Mouse (Mus musculus) retina, adult 2 months (tissue): ENCODE measurements at regions not wholly inside any gene's neighbourhood (a gene's known extent, or its start where the extent isn't known, plus 50 kb on each side); places are given as distances from the start of the nearest gene placed in this dataset.

Experiments
- DNase-seq: peaks from one replicate; pipeline ENCODE4 v3.0.0-alpha.2; 2012; ENCODE audit warnings: low read depth, low spot score

DNA sequence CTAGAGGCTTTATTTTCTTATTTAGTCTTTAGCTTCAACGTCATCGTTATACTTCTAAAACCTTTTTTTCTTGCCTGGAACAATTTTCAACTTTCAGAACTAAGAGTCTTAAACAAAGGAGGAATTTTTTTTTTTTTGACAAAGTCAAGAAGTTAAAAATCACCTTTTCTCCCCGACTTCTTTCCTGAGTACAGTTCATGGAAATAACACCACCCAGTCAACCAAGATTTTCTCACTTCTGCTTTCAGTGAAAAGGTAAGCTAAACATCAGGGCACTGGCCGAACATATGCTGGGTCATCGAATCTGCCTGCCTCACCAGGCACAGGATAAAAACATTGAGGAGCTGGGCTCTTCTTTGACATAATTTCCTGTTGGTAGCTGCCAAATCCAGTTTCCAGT lies 277.4 kb upstream of the Actbl2 start:
- no peak for DNase-seq

DNA sequence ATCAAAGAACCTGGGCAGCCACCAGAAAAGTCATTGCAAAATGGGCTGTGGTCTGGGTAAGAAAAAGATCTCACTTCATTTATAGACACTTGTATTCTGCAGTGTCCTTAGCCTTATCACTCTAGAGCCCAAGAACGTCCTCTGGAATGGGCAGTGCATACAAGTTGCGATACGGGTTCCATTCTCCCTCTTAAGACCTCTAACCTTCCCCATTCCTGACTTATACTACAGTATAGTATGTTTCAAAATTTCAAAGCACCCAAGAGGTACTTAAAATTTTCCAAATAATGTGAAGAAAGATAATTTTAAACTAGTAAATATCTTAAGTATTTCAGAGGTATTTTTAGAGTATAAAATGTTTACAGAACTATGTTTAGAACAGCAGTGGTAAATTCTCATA lies 276.8 kb upstream of the Actbl2 start:
- DNase-seq, result no peak

DNA sequence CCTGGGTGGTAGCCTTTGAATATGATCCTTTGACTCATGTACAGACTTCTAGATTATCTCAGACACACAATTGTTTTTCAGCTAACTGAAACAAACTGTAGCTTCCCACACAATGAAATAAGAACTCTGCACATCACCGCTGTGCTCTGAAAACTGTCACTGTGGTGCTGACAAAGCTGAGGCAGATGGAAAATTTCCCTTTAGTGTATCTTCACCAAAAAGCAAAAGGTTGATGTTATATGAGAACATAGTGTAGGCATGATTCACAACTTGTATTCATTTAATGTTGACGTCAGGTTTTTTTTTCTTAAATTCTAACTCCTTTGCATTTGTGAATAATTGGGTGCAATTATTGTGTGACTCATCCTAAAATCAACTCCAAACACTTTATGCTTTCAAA lies 264.1 kb upstream of the Actbl2 start:
- DNase-seq, result no peak

DNA sequence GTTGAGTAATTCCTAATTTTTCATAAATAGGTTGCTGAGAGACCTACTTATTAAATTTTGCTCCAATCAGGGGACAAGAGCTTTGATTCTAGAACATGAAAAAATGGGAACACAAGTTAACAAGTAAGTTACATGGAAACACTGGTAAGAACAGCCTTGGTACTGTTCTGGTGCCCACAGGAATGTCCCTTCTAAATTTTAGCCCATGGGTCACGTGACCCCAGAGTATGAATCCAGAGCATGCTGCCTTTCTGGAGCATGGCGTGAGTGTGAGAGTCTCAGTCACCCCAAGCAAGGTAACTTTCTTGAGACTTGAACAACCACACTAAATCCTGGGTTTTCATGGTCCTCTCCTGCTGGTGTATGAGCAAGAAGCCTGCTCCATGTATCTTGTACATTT lies 263.7 kb upstream of the Actbl2 start:
- DNase-seq, result no peak

DNA sequence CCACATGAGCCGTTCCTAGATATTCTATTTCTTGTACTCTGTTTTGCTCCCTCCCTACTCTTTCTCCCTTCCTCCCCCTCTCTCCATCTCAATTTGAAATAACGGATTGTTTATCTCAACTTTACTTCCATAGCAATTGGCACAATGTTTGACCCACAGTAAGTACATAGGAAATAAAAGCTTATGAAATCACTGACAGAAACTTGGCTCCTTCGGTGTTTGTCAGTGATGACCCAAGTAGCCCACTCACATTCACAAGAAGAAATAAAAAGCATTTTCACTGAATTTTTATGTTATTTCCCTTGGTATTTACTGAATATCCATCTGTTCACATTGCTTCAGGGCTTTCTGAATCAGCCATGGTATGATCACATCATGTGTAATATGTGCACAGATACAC lies 260.2 kb upstream of the Actbl2 start:
- DNase-seq, result no peak

DNA sequence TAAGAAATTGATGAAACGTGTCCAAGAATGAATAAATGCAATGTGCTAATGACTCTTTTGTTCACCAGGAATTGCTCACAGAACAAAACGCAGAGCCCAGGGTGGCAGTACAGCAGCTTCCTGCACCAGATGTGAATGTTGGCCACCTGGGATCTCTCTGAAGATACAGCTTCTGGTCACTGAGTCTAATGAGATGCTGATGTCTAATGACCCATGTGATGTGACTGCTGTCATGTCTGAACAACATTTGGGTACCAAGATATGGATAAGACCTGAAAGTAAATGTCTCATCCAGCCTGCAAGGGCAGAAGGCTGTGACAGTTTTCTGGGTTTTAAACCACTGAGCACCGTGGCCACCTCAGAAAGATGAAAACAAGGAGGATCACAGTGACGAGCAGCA lies 252.1 kb upstream of the Actbl2 start:
- DNase-seq, result no peak

DNA sequence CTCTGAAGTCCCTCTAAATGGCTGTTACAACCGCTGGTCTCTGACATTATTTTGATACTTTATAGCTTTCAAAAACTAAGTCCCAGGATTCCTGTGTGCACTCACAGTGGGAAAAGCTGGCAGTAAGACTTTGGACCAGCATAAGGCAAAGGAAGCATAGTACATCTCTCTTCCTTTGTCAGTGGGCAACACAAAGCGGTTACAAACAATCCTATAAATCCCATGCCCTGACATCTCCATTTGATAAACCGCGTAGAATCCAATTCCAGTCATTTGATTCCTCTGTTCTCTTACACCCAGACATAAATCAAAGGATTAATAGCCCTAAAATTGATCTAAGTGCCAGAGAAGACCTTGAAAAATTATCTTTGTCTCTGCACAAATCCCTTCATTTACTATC lies 240.7 kb upstream of the Actbl2 start:
- no peak for DNase-seq

DNA sequence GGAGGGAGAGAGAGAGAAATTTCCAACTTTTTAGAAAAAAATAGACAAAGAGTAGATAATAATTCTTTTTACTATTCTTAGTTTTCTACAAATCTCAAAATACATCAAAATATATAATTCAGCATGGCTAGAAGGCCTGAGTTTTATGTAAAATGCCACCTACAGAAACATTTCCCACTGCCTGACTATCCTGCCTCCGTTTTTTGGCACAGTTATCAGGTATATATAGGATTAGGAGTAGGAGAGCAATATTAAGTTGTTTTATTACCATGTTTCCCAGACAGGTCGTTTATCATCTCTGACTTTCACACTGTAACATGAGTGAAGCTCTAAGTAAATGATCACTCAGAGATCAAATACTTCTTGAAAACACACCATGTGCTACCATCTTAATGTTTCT lies 224.7 kb upstream of the Actbl2 start:
- DNase-seq, result no peak

DNA sequence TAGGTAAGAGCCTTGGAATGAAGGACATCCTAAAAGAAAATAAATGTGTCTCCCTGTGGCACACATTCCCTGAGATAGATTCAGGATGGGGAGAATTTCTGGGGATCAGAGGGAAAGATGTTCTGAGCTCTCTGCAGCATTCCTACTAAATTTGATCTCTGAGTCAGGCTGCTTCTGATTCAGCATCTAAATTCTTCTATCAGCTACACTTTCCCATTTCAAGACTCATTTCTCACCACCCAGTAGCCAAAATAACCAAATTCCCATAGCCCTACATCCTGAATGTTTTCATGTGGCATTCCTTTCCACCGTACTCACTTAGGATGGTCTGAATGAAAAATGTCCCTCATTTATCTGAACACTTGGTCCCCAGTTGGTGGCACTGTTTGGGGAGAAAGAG lies 223.2 kb upstream of the Actbl2 start:
- DNase-seq, result no peak

DNA sequence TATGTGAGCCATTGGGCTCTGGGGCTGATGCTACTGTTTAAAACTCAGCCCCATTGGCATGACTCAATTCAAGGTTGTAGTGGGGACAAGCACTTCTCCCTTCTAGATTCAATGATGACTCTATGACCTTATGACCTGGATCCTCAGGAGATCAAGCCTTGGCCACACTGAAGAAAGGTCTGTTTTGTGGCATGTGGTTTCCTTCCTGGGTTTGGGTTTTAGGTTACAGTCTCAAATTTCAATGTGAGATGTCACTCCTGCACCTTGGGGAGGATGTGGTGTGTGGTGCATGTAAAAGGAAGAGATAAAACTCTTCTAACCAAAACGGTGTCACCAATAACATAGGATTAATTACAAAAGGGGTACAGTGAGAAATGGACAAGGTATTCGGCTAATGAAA lies 211.2 kb upstream of the Actbl2 start:
- DNase-seq, result no peak

DNA sequence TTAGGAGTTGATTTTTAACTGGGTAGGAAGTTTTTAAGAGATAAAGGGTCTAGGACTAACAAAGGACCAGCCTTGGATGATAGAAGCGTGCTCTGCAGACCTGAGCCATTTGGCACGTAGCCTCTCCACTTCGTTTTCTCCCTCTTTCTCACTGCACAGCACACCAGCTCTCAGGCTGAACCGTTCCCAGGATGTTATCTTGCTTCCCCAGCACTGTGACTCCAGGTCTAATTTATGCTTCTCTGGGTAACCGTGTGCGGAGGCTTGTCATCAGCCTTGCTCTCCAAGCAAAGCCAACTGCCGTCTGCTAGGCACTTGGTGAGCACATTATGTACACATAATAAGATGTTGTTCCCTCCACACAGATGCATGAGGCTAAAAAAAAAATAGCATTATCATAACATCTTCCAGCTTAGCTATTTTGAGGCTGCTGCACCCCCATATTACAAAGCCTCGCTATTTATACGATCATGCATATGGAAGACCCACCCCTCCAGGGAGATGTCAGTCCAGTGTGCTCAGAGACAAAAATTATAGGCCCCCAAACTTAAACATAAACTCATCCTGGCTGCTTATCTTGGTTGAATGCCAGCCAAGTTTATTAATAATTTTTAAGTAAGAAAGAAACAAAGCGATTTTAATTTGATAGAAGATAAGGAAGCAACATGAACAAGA lies 210.3 kb upstream of the Actbl2 start:
- DNase-seq, result no peak

DNA sequence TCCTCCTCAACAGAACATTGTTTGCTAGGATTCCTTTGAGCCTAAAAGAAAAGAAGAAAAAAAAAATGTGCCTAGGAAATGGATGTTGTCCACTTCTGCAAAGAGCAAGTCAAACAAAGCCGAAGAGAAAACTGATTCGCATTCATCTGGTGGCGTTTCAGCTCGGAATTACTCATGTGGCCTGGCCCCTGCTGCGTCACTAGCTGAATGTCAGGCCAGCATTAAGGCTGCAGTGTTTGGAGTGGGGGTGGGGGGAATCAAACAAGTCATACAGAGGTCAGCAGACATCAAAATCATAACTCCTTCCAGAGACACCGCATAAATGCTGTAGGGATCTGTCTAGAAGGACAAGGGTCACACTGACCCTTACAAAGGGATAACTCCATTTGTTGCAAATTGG lies 204.7 kb upstream of the Actbl2 start:
- DNase-seq, result no peak

DNA sequence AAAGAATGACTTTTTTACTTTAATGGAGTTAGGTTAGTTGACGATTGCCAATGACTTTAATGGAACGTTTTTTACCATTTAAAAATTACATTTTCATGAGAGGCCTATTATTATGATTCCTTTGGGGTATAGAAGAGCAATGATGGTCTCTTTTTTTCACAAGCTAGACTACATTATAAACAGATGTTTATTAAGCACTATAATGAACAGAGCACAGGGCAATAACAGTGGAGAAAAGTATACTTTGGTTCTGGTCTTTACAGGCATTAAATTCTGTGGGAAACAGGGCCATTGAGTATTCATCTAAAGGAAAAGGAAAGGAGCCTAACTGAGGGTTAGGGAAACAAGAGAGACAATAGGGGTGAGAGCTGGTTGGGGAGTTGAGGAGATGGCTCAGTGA lies 199.0 kb upstream of the Actbl2 start:
- DNase-seq, result no peak

DNA sequence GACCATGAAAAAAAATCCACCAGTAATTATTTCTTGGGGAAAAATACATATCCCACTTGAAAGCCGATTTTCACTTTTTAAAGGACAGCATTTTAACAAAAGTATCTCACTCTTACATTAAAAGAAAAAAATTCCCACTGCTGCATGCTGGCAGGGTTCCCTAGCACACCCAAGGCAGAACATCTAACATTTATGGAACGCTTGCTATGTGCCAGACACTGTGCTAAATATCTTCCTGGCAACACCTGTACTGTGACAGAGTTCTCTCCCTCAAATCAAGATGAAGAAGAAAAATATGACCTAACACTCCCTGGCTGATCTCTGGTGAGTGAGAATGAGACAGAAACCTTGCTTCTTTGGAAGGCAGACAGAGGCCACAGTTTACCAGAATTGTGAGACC lies 167.1 kb upstream of the Actbl2 start:
- no peak for DNase-seq

DNA sequence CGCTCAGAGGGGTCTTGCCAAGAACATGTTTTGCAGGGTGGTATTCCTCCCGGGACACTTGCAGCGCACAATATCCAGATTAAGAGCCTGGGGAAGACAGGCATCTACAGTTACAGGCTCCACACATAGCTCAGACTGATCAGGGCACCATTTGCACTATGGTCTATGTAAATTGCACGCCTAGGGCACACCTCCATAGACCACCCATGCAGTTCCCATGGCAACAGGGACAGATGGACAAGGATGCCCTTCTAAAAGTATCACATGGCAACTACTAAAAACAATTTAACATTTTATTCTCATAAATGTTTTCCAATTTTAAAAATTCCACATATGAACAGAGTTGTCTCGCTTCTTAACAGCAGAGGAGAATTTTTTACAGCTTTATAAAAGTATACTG lies 158.7 kb upstream of the Actbl2 start:
- DNase-seq, result no peak

DNA sequence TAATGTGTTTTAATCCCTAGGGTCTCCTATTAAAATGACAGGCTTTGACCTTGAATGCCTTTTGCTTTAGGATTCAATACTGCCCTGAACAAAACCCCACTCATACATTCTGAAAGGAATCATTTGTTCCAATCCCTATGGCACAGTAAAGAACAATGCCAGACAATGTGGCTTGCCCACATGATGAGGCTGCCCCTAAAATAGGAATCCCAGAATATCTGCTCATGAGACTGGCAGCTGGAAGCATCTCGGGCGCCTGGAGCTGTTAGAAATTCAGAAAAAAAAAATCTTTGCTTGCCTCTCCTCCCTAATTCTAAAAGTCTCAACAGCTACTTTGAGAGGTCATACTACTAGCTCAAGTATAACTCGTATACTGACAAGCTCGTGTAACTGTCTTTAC lies 157.5 kb upstream of the Actbl2 start:
- no peak for DNase-seq

DNA sequence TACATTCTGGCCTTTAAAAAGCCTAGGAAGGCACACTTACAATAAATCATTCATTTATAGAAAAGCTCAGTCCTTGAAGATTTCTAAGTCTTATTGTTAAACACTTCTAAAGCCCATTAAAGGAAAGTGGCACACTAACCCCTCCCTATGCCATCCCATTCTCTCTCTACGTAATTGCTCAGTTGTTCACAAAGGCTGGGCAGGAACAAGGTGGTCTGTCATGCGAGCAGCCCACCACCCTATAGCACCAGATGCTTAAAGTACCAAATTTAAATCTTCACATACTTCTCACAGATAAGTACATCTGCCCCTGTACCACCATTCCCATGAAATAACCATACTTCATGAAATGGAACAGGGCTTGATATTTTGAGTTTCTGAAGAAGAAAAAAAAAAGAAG lies 156.1 kb upstream of the Actbl2 start:
- no peak for DNase-seq

DNA sequence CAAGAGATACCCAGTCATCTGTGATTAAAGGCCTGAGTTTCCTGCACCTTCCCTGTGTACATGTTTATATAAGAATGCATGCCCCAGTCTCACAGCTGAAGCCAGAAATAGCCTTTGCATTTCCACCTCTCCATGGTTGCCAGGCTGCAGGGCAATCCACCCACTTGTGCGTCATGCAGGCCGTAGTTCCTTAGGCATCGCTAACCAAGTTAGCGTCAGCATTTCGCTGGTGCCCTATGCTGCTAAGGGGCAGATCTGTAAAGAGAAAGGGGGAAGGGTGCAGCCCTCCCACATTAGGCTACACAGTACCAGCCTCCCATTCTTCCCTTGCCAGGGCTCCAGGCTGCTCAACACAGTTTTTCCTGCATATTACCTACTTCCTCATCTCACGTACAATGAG lies 155.6 kb upstream of the Actbl2 start:
- no peak for DNase-seq

DNA sequence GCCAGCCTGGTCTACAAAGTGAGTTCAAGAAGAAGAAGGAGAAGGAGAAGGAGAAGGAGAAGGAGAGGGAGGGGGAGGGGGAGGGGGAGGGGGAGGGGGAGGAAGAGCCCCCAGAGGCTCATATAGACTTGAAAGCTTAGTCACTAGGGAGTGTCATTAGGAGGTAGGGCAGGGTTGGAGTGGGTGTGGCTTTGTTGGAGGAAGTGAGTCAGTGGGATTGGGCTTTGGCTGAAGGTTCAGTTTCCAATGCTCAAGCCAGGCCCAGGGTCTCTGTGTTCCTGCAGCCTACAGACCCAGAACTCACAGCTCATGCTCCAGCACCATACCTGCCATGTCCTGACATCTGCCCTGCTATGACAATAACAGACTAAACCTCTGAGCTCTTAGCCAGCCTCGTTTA lies 154.4 kb upstream of the Actbl2 start:
- DNase-seq, result no peak

DNA sequence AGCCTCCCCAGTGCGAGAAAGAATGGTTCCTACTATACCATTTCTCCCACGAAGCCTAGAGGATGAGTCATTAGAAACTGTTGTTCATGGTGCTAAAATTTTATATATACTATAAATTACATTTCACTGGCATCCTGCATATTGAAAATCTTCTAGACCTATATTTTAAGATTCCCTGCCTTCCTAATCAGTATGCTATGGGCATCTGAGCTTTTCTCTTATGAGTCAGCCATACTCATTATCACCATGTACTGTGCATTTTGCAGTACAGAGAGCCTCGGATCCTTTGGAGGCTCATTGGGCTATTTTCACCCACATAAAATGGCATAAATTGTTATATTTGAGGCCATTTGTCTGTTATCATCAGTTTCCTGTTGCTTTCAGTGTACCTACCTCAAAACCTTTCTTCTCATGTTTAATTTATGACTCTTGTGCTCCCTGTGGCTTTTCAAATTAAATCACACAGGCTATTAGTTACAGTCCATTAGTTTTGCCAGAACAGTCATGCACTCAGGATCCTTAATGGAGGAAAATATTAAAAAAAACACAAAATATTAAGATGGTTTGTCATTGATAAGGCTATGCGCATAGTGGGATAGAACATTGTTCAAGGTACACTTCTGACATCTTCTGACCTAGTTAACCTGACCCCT lies 150.1 kb upstream of the Actbl2 start:
- DNase-seq, result no peak

DNA sequence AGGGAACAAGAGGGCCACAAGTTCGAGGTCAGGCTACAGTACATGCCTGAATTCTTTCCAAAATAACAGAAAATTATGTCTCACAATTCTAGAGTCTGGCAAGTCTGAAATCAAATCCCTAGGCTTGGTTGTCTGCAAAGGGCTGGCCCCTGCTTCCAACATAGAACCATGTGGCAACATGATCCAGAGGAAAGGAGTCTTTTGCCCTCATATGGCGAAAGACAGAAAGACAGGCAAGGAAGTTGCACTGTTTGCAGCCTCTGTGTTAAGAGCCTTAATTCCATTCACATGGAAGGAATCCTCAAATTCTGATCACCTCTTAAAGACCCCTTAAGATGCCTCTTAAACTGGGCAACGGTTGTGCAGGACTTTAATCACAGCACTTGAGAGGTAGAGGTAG lies 123.7 kb upstream of the Actbl2 start:
- DNase-seq, result no peak

DNA sequence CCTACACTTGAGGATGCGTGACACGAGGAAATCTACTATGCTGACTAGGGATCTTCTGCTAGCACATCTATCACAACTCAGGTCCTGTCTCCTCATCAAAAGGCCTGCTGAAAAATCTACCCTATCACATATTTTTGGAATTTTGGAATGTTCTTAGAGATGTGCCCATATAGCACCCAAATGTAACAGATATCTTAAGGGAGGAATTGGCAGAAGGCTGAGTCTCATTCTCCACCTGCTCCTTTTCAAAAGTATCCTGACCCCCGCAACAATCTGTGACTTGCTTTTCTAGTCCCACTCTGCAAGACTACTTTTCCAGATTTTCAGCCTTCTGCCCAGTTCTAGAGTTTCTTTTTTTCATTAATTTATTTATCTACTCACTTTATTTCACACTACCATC lies 118.4 kb upstream of the Actbl2 start:
- DNase-seq, result no peak

DNA sequence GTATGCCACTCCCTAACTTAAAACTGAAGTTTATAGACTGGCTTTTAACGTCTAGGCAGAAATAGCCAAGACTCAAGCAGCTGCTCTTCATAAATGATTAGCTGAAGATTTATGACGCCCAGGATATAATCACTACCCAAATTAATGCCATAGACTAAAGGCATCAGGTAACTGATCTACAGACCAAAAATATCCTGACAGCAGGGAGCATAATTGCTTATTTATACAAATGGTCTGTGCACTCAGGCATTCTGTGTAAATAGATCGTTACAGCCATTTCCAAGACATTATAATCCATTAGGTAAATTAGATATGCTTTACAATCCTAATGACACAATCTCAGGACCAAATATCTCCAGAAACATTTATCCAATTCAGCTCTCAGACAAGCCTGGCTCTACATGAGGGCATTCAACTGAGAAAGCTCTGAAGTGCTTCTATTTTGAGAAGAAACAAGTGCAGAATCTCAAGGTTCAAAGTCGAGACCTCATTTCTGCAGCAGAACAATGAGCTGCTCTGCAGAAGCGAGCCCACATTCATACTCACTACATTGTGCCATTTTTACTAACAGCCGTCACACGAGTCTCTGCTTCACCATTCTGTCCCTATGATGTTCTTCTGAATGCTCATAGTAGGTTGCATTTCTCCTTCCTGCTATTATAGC lies 111.9 kb upstream of the Actbl2 start:
- DNase-seq, result no peak
